In the genomic region with DNA sequence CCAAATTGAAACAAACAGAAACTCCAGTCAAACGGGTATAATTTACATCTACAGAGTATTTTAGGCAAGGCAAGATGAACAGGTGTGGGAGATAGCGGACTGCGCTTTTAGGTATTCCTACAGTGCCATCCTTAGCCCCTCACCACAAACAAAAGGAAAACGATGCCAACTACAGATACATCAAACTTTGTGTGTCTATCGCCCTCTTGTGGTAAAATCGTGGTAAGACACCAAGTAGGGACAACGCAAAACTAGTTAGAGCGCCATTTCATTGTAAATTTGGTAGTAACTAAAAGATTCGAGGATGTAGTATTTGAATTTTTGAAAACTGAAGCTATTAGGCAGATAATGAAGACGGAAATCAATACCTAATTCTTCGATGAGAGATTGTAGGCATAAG, we compare ENCODE assay signal across 10 mouse cellular contexts.
A peak's percentile ranks its signal among the peaks of the same experiment; 100 is the strongest.
DNase-seq lines count a peak whose midpoint lies in the region.
"Had no signal": no experiment of that assay in that cellular context is flagged by ENCODE, and none has a peak within 500 bp of the region (broad histone marks: within the 10 kb centered on the region; RNA-seq: fewer than 3 reads in every experiment).

No protein-coding gene starts in this region.

- DNase-seq in adrenal gland, postnatal 10 days: peak; percentile 1
- DNase-seq in adrenal gland, adult 8-10 months: no peak
- DNase-seq in layer of hippocampus, adult 11-12 months (ENCODE audit: low spot score): peak; percentile 2
- no peak for DNase-seq in layer of hippocampus, adult 9-11 months
- DNase-seq in ES-CJ7 (ENCODE audit: low read depth, low spot score): peak; percentile 27
- peak; percentile 1 for DNase-seq in embryo, embryonic 9.5 days (ENCODE audit: extremely low spot score)
- no peak for DNase-seq in Muller cell, postnatal 12 days (ENCODE audit: inconsistent ontology term)
- no peak for DNase-seq in T-cell, adult 2 months (ENCODE audit: low spot score)
- DNase-seq: B cell, adult 2 months; kidney, postnatal 10 days had no signal

Comparison
In these comparisons a context has a peak if more than half of its experiments do, and no peak if none do; other contexts are left out.
1. DNase-seq: peak in adrenal gland, postnatal 10 days (single experiment), layer of hippocampus, adult 11-12 months (single experiment), ES-CJ7 (single experiment) and embryo, embryonic 9.5 days (single experiment); none in adrenal gland, adult 8-10 months (single experiment), layer of hippocampus, adult 9-11 months (single experiment), Muller cell, postnatal 12 days (single experiment) and T-cell, adult 2 months (single experiment).